Mouse (Mus musculus) neural tube, embryonic 11.5 days (tissue): Measurements from ENCODE around the gene Clk3. TPM values are rescaled to one million over a fixed set of nuclear protein-coding genes. Genes with fewer than 3 reads are reported as not detected.

Experiments used
- ATAC-seq: fragments of 200-750 bp; cut with Nextera tagmentation; 2 replicates; pipeline ENCODE4 v1.8.0; 2017; ENCODE audit warnings: moderate number of reproducible peaks, mild to moderate bottlenecking, moderate TSS enrichment, moderate library complexity; ENCODE audit not compliant: insufficient read depth, low FRiP score, low TSS enrichment
- DNase-seq: peaks from one replicate; pipeline ENCODE4 v3.0.0-alpha.2; 2015; ENCODE audit warnings: low spot score
- H3K27ac ChIP-seq: fragments of 300-500 bp; sonication (generic); 2 replicates; pipeline ENCODE4 v1.5.1; 2014; ENCODE audit warnings: low read depth, mild to moderate bottlenecking, low read length
- H3K27me3 ChIP-seq: fragments of 300-500 bp; sonication (generic); 2 replicates; pipeline ENCODE4 v1.6.1; 2014; ENCODE audit warnings: mild to moderate bottlenecking, low read length, mixed read lengths; ENCODE audit not compliant: control insufficient read depth, insufficient read depth
- H3K36me3 ChIP-seq: fragments of 300-500 bp; sonication (generic); 2 replicates; pipeline ENCODE4 v1.6.1; 2014; ENCODE audit warnings: mild to moderate bottlenecking, low read length, moderate library complexity, mixed read lengths; ENCODE audit not compliant: control insufficient read depth, insufficient read depth
- H3K4me1 ChIP-seq: fragments of 300-500 bp; sonication (generic); 2 replicates; pipeline ENCODE4 v1.6.1; 2014; ENCODE audit warnings: low read length, mixed read lengths; ENCODE audit not compliant: control insufficient read depth, insufficient read depth
- H3K4me2 ChIP-seq: fragments of 300-500 bp; sonication (generic); 2 replicates; pipeline ENCODE4 v1.6.1; 2014; ENCODE audit warnings: low read depth, mild to moderate bottlenecking, moderate library complexity
- H3K4me3 ChIP-seq: fragments of 300-500 bp; sonication (generic); 2 replicates; pipeline ENCODE4 v1.5.1; 2014; ENCODE audit warnings: low read depth, low read length
- H3K9ac ChIP-seq: fragments of 300-500 bp; sonication (generic); 2 replicates; pipeline ENCODE4 v1.6.1; 2014; ENCODE audit warnings: mild to moderate bottlenecking, low read length
- H3K9me3 ChIP-seq: fragments of 300-500 bp; sonication (generic); 2 replicates; pipeline ENCODE4 v1.6.1; 2016; ENCODE audit warnings: low read length; ENCODE audit not compliant: control insufficient read depth
- WGBS: fragments of 180-500 bp; shearing (Covaris S2); extraction: QIAGEN DNeasy Blood & Tissue Kit; methylation state at CpG from one replicate; pipeline ENCODE4 v1.1.7; 2014; 5-methylcytosine and 5-hydroxymethylcytosine counted together
- polyA plus RNA-seq: library from polyadenylated mRNA; unstranded; fragments of >200 nt; fragmentation: Nextera tagmentation; extraction: Ambion mirVana; gene quantifications from 2 replicates; pipeline ENCODE4 v1.2.1, GENCODE M21; 2014

Clk3 gene
- polyA plus RNA-seq, 1 experiment from 2014 or later, result 97.3 TPM

GRCm38 (mm10) chr9:57775026-57775425 is 9.4 kb upstream of the Clk3 start:
- ATAC-seq, result no peak
- Histone ChIP-seq H3K4me2 (no peak overlapping the region), H3K27ac (no peak overlapping the region), H3K9ac (no peak overlapping the region), H3K4me1 (no peaks in the 10 kb centered on the region), H3K9me3 (no peaks in the 10 kb centered on the region), H3K4me3 (no peak overlapping the region), H3K36me3 (no peaks in the 10 kb centered on the region), H3K27me3 (no peaks in the 10 kb centered on the region)
- WGBS, result 81% methylated on average over 5 of the region's 5 CpGs
- DNase-seq, result no peak

GRCm38 (mm10) chr9:57774168-57774567 is 8.5 kb upstream of the Clk3 start:
- Histone ChIP-seq H3K36me3 (no peaks in the 10 kb centered on the region), H3K9me3 (no peaks in the 10 kb centered on the region), H3K27me3 (no peaks in the 10 kb centered on the region), H3K4me1 (no peaks in the 10 kb centered on the region), H3K27ac (no peak overlapping the region), H3K9ac (no peak overlapping the region), H3K4me2 (no peak overlapping the region), H3K4me3 (no peak overlapping the region)
- WGBS, result 20% methylated on average over 1 of the region's 1 CpGs
- ATAC-seq (no peak), DNase-seq (no peak)

GRCm38 (mm10) chr9:57773754-57774153 is 8.1 kb upstream of the Clk3 start:
- no peaks in the 10 kb centered on the region for H3K9me3 ChIP-seq
- no peak overlapping the region for H3K9ac ChIP-seq
- H3K27ac ChIP-seq, result no peak overlapping the region
- no peaks in the 10 kb centered on the region for H3K4me1 ChIP-seq
- ATAC-seq, result no peak
- H3K27me3 ChIP-seq, result no peaks in the 10 kb centered on the region
- DNase-seq, result no peak
- no peaks in the 10 kb centered on the region for H3K36me3 ChIP-seq
- H3K4me2 ChIP-seq, result no peak overlapping the region
- WGBS, result 71% methylated on average over 3 of the region's 3 CpGs
- no peak overlapping the region for H3K4me3 ChIP-seq

GRCm38 (mm10) chr9:57770836-57771235 is 5.2 kb upstream of the Clk3 start:
- no peak overlapping the region for H3K4me2 ChIP-seq
- no peaks in the 10 kb centered on the region for H3K27me3 ChIP-seq
- no peak overlapping the region for H3K4me3 ChIP-seq
- H3K36me3 ChIP-seq, result no peaks in the 10 kb centered on the region
- H3K9ac ChIP-seq, result no peak overlapping the region
- no peaks in the 10 kb centered on the region for H3K9me3 ChIP-seq
- no peak for ATAC-seq
- no peak overlapping the region for H3K27ac ChIP-seq
- no peak for DNase-seq
- WGBS, result 88% methylated on average over 2 of the region's 2 CpGs
- H3K4me1 ChIP-seq, result peaks cover 5% of the 10 kb centered on the region; the same call in 1 of the 2 replicates

GRCm38 (mm10) chr9:57770214-57770613 is 4.6 kb upstream of the Clk3 start:
- Histone ChIP-seq H3K4me3 (no peak overlapping the region), H3K9me3 (no peaks in the 10 kb centered on the region), H3K36me3 (no peaks in the 10 kb centered on the region), H3K9ac (no peak overlapping the region), H3K27ac (peak overlapping the region; percentile 11; the same call in 1 of the 2 replicates), H3K27me3 (no peaks in the 10 kb centered on the region), H3K4me1 (peaks cover 5% of the 10 kb centered on the region; the same call in 1 of the 2 replicates), H3K4me2 (no peak overlapping the region)
- ATAC-seq, result no peak
- 94% methylated on average over 1 of the region's 1 CpGs for WGBS
- DNase-seq, result no peak

- no peak overlapping the region for H3K4me2 ChIP-seq
- H3K4me1 ChIP-seq, result peaks cover 5% of the 10 kb centered on the region; the same call in 1 of the 2 replicates
- no peaks in the 10 kb centered on the region for H3K9me3 ChIP-seq
- ATAC-seq, result no peak
- H3K27me3 ChIP-seq, result no peaks in the 10 kb centered on the region
- H3K4me3 ChIP-seq, result no peak overlapping the region
- H3K36me3 ChIP-seq, result no peaks in the 10 kb centered on the region
- 61% methylated on average over 2 of the region's 2 CpGs for WGBS
- peak overlapping the region; percentile 11; the same call in 1 of the 2 replicates for H3K27ac ChIP-seq
- no peak for DNase-seq
- H3K9ac ChIP-seq, result no peak overlapping the region
Observed at GRCm38 (mm10) chr9:57769539-57770069, 3.9 kb upstream of the Clk3 start.

- H3K4me1 ChIP-seq, result peaks cover 22% of the 10 kb centered on the region
- no peak overlapping the region for H3K27ac ChIP-seq
- H3K4me3 ChIP-seq, result no peak overlapping the region
- DNase-seq (no peak), ATAC-seq (no peak)
- H3K4me2 ChIP-seq, result no peak overlapping the region
- WGBS, result 96% methylated on average over 4 of the region's 4 CpGs
- H3K27me3 ChIP-seq, result no peaks in the 10 kb centered on the region
- no peaks in the 10 kb centered on the region for H3K36me3 ChIP-seq
- no peaks in the 10 kb centered on the region for H3K9me3 ChIP-seq
- H3K9ac ChIP-seq, result no peak overlapping the region
Observed at GRCm38 (mm10) chr9:57767231-57767630, 1.6 kb upstream of the Clk3 start.

GRCm38 (mm10) chr9:57766431-57766830 is 771 bp upstream of the Clk3 start:
- H3K27me3 ChIP-seq, result no peaks in the 10 kb centered on the region
- DNase-seq (no peak), ATAC-seq (no peak)
- peaks cover 22% of the 10 kb centered on the region for H3K4me1 ChIP-seq
- peak overlapping the region; percentile 98 for H3K9ac ChIP-seq
- H3K27ac ChIP-seq, result no peak overlapping the region; the same call in 1 of the 2 replicates
- H3K36me3 ChIP-seq, result no peaks in the 10 kb centered on the region
- peak overlapping the region; percentile 92 for H3K4me3 ChIP-seq
- WGBS, result 39% methylated on average over 6 of the region's 6 CpGs
- H3K4me2 ChIP-seq, result peak overlapping the region; percentile 97
- H3K9me3 ChIP-seq, result no peaks in the 10 kb centered on the region

GRCm38 (mm10) chr9:57764974-57765363 is 691 bp downstream of the Clk3 start:
- H3K9ac ChIP-seq, result peak overlapping the region; percentile 98
- peak overlapping the region; percentile 97 for H3K4me2 ChIP-seq
- under 1% methylated on average over 35 of the region's 45 CpGs for WGBS
- no peaks in the 10 kb centered on the region for H3K9me3 ChIP-seq
- no peaks in the 10 kb centered on the region for H3K27me3 ChIP-seq
- peak; percentile 94 for ATAC-seq
- H3K4me1 ChIP-seq, result peaks cover 22% of the 10 kb centered on the region
- peak overlapping the region; percentile 99 for H3K27ac ChIP-seq
- peak; percentile 97 for DNase-seq
- peaks cover 8% of the 10 kb centered on the region for H3K36me3 ChIP-seq
- peak overlapping the region; percentile 92 for H3K4me3 ChIP-seq
